Mouse (Mus musculus): ENCODE data around the gene Fignl2.

- no peak for TF ChIP-seq EP300 (IDR thresholded peaks at IDR 0.05; ENCODE audit: low read depth)
- TF ChIP-seq CTCF (IDR thresholded peaks at IDR 0.05; ENCODE audit: low read depth) = peak; percentile 46
Measured at GRCm38 (mm10) chr15:101118399-101119125, 40.2 kb upstream of the Fignl2 start.

Data from liver, embryonic 14.5 days (tissue).